Mouse (Mus musculus): Measurements from ENCODE around the gene Slc5a3.
A peak's percentile ranks its signal among the peaks of the same experiment; 100 is the strongest.

Slc5a3 gene

DNA sequence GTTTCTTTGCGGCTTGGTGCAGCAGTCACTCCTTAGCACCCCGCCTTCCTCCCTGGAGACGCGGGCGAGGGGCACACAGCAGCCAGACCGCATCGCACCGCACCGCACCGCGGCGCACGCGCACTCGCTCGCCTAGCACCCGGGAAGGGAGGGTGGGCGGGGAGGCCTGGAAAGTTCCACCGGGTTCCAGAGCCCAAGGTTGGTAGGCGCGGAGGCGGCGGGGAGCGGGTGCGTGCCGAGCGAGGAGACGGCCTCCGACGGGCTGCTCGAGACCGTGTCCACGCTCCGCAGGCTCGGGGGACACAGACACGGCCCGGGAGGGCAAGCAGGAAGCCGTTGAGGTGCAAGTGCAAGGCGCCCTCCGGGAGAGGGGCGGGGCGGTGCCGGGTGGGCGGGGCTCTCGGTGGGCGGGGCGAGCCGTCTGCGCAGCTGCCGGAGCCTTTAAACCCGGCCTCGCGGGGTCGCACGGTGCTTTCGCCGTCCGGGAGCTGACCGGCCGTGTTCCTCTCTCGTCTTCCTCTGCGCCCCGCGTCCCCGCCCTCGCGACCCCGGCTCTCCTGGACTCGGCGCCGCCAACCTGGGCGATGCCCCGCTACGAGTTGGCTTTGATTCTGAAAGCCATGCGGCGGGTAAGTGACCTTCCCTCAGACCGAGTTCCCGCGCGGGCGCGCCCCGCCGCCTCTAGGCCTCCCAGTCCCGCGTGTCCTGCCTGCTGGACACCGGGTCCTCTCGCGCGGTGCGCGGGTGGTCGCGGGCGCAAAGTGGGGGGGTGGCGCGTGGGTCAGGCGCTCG lies at the start of gene Slc5a3, which contains the start of the genes Mrps6 and Gm49711:
Slc5a3 (plus strand) TSS at position 471 of the 792 bp plus-strand sequence.
Mrps6 (plus strand) TSS at position 419 of the 792 bp plus-strand sequence.
Gm49711 (plus strand) TSS at position 465 of the 792 bp plus-strand sequence.
- peak; percentile 82 for DNase-seq (ENCODE audit: low spot score)

DNA sequence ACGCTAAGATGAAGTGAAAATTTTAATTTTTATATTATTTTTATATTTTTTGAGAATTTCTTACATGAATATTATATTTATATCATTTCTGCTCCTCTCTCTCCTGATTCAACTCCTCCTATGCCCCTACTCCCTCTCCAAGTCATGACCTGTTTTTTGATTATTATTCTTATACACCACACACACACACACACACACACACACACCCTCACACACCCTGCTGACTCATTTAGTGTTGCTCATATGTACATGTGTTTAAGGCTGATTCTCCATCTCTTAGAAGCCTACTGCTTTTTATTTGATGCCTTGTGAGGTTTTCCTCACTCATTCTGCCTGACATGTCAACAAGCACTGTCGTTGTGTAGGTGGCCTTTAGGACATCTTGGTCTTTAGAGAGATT lies 48.5 kb upstream of the Slc5a3 start:
- DNase-seq (ENCODE audit: low spot score), result no peak

GRCm38 (mm10) chr16:92016792-92017191 lies 41.3 kb upstream of the Slc5a3 start:
- DNase-seq (ENCODE audit: low spot score), result no peak

GRCm38 (mm10) chr16:92019141-92020118 lies 38.7 kb upstream of the Slc5a3 start:
- DNase-seq (ENCODE audit: low spot score), result no peak

- no peak for DNase-seq (ENCODE audit: low spot score)
Measured at GRCm38 (mm10) chr16:92021656-92022400, 36.3 kb upstream of the Slc5a3 start.

DNA sequence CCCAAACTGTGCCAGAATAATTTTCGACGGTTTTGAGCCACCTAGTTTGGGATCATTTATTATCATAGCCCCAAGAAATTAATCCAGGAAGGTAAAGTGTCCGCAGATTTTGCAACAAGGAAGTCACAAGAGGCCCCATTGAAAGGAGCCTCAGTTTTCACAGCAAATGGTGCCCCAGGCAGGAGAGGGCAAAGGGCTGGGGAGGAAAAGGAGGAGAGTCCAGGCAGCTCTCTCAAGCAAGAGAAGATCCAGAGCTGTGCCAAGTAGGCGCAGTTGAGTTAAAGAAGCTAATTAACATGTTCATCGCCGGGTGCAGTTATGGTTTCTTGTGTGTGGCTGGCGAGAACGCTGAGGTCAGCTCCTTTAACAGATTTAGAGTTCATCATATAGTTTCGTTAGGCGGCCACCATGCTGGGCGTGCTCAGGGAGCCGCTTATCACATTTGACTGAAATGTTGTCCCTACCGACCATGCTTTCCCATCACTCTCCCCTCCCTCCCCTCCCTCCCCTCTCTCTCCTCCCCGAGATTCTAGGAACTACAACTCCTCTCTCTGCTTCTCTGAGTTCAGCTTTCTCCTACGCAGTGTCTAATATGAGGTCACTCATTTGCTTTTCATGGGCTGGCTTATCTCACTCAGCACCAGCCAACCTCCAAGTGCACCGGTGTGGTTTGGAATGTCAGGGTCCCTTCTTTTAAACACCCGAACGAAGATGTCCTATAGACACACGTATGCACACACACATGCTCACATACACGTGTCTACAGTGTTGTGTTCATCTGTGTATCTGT lies 35.4 kb upstream of the Slc5a3 start:
- DNase-seq (ENCODE audit: low spot score), result no peak

DNA sequence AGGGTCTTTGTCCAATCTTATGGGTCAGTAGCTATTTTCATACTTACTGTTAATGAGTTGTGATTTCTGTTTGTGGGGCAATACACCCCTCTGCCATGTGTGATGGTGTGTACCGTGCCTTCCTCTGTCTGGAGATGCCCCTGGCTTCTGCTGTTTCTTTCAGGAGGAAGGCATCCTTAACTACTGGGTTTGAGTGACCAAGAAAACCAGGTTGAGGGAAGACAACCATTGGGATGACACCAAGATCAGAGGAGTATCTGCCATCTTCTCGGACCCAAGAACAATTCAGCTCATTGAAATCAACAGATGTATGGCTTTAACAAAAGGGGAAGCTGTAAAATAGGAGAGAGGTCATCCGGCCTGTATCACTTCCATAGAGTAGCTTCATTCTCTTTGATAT lies 24.8 kb upstream of the Slc5a3 start:
- DNase-seq (ENCODE audit: low spot score), result no peak

DNA sequence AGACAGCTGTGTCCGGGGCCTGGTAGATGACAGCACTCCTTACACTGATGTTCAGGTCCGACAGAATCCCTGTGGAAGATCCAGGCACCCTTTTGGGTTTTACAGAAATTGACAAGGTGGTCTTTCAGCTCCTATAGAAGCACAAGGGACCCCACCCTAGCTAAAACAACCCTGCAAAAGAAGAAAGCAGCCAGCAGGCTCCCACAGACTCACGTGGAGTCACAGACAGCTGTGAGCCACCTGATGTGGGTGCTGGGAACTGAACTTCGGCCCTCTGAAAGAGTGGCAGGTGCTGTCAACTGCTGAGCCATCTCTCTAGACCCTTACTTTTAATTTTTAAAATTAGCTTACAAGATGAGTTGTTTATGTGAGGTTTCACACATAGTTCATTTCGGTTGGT lies 23.4 kb upstream of the Slc5a3 start:
- no peak for DNase-seq (ENCODE audit: low spot score)

GRCm38 (mm10) chr16:92036701-92037100 lies 21.4 kb upstream of the Slc5a3 start:
- no peak for DNase-seq (ENCODE audit: low spot score)

DNA sequence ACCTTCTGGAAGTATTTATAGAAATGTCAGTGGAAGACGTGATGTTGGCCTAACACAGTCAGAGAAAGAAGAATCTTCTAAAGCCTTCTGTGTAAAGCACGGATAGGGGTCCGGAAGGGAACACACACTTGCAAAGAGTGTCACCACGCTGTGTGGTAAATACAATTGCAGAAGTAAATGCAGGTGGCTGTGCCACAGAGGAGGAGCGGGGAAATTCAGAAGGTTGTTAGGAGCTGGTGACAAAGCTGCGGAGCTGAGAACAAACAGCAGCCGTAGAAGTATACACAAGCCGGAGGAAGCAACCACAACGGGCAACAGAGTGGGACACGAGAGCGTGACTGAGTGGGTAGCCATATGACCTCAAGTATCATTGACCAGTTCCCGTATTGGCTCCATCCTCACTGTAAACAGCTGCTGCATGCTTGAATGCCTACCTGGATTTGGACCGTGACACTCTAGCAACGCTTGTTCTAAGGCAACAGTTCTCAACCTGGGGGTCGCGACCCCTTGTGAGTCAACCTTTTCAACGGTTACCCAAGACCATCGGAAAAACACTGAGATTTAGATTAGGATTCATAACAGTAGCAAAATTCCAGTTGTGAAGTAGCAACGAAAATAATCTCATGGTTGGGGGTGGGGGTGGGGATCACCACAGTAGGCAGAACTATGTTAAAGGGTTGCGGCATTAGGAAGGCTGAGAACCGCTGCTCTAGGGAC lies 20.1 kb upstream of the Slc5a3 start:
- no peak for DNase-seq (ENCODE audit: low spot score)

DNA sequence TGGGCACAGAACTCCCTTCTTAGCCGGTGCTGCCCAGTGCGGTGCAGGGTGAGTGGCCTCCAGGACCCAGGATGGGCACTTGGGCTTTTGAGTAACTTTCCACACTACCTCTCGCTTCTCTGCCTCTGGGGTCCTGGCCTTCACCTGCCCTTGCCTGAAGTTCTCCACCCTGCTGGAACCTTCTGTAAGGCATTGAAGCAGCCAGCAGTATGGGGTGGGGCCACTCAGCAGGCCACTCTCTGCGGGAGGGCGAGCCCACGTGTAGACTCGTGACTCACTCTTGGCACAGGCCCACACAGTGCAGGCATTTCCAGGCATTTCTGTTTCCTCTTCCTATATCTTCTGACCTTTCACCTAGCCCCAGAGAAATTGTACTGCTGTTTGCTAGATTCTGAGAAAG lies 18.7 kb upstream of the Slc5a3 start:
- no peak for DNase-seq (ENCODE audit: low spot score)

DNA sequence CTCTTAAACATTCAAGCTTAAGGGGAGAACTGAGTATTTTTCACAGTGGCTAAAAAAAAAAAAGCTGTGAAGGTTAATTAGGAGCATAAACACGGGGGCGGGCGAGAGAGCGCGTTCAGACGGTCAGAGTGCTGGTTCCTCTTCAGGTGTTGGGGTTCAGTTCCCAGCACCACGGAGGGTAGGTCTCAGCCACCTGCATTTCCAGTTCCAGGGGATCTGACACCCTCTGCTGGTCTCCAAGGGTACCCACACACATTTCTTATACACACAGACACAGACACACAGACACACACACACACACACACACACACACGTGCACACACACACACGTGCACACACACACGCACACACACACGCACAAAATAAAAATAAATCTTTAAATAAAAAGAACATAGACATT lies 18.2 kb upstream of the Slc5a3 start:
- DNase-seq (ENCODE audit: low spot score), result no peak

DNA sequence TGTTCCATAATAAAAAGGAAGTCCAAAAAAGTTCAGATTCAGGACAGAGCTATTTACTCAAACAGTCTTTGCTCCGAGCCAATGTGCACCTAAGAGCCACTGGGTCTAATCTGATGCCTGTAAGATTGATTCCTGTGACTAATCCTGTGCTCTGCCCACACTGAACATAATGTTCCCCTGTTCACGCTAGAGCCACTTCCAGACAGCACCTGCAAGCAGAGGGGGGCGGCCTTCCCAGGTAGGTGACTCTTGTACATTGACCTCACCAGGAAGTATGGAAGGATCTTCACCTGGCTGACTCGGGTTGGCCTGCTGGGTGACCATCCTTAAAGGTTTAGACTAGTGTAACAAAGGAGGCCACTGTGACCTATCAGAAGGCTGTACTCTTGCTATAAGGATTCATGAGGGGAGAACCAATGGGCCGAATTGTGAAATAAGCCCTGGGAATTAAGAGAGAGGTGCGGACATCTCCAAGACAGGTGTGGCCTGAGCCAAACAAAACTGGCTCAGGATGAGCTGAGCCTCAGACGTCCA lies 6.3 kb upstream of the Slc5a3 start:
- no peak for DNase-seq (ENCODE audit: low spot score)

- no peak for DNase-seq (ENCODE audit: low spot score)
Measured at GRCm38 (mm10) chr16:92052569-92052968, 5.6 kb upstream of the Slc5a3 start.

DNA sequence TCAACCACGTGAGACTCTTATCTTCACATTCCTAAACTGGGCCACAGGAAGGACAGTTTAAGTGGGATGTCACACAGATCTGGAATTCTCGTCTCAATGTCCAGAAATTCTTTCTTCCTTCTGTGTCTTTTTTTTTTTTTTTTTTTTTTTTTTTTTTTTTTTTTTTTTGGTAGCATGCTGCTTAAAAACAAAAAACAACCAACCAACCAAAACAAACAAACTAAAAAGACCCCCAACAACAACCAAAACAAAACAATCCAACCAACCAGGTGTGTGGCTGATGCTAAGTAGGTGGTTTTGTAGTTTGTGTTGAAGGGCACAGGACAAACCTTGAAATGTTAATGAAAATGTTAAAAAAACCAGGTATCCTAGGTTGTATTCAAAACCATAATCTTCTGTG lies 1.4 kb upstream of the Slc5a3 start:
- DNase-seq (ENCODE audit: low spot score), result no peak

DNA sequence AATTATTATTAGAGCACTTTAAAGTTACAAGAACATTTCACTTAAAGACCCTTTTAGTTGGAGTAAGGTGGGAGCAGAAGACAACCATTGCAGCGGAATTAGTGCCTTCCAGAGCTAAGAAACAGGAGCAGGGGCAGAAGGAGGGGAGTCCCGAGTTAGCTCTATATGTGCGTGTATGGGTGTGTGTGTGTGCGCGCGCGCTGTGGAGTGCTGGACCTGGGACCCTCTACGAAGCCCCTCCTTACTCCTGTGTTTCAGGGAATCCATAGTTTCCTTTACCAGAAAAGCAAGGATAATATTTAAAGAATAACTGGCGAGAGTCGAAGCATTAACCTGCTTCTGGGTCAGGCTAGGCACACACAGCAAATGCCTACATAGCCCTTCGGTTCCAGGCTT lies 668 bp upstream of the Slc5a3 start:
- DNase-seq (ENCODE audit: low spot score), result peak; percentile 2

- DNase-seq (ENCODE audit: low spot score), result peak; percentile 9
Measured at GRCm38 (mm10) chr16:92058644-92059620, 810 bp downstream of the Slc5a3 start.

DNA sequence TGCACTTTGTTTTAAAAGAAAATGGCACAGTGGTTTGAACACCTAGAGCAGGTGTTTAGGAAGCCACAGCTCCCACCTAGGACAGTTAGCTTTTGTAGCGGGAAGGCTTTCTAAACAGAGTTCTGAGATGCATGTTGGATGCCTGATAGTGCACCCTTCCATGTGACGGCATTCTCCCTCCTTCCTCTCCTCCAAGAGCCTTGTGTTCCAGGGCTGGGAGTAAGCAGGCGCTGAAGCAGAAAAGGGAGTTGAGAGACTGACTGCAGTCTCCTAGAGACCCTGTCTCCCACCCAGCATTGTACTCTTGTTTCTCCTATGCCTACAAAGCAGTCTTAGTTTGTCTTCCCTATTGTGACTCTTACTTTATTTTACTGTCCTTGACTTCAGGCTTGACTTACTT lies 2.1 kb downstream of the Slc5a3 start:
- no peak for DNase-seq (ENCODE audit: low spot score)

- DNase-seq (ENCODE audit: low spot score), result no peak
Measured at GRCm38 (mm10) chr16:92061586-92061985, 3.5 kb downstream of the Slc5a3 start.
